Mouse (Mus musculus): Measurements from ENCODE around the gene Taf9. TPM values are rescaled to one million over a fixed set of nuclear protein-coding genes. Genes with fewer than 3 reads are reported as not detected.

Gene Taf9
- polyA plus RNA-seq (2014; fragmentation: Illumina TruSeq; extraction: RNeasy Lipid Tissue Mini Kit (QIAGEN cat#74804); ENCODE audit: low read depth, low replicate concordance), result 241 TPM

GRCm38 (mm10) chr13:100651439-100652186 lies at the start of gene Taf9:
Gene Taf9, plus strand, starts transcription at chr13:100651579.

GRCm38 (mm10) chr13:100616181-100617087 lies 34.9 kb upstream of the Taf9 start, which contains the start of gene Marveld2:
Gene Marveld2, minus strand, starts transcription at chr13:100616971.

GRCm38 (mm10) chr13:100650550-100651438 lies 585 bp upstream of the Taf9 start, which contains the start of the genes Ak6 and Rad17:
Gene Ak6, plus strand, starts transcription at chr13:100650979.
Gene Rad17, minus strand, starts transcription at chr13:100651051.

GRCm38 (mm10) chr13:100669291-100670022 lies 18.1 kb downstream of the Taf9 start, which contains the start of gene Ccdc125:
Gene Ccdc125, plus strand, starts transcription at chr13:100669717.

Other genes starting within 250 kb of the Taf9 start
- 0.17 TPM for gene Naip1, start 198.7 kb upstream of the Taf9 start, polyA plus RNA-seq (2014; fragmentation: Illumina TruSeq; extraction: RNeasy Lipid Tissue Mini Kit (QIAGEN cat#74804); ENCODE audit: low read depth, low replicate concordance)
- gene Gtf2h2, start 159.0 kb upstream of the Taf9 start, polyA plus RNA-seq (2014; fragmentation: Illumina TruSeq; extraction: RNeasy Lipid Tissue Mini Kit (QIAGEN cat#74804); ENCODE audit: low read depth, low replicate concordance), result 70.5 TPM
- gene Ocln, start 98.9 kb upstream of the Taf9 start, polyA plus RNA-seq (2014; fragmentation: Illumina TruSeq; extraction: RNeasy Lipid Tissue Mini Kit (QIAGEN cat#74804); ENCODE audit: low read depth, low replicate concordance), result 7.9 TPM
- gene Marveld2, start 34.6 kb upstream of the Taf9 start, polyA plus RNA-seq (2014; fragmentation: Illumina TruSeq; extraction: RNeasy Lipid Tissue Mini Kit (QIAGEN cat#74804); ENCODE audit: low read depth, low replicate concordance), result 0.64 TPM
- gene Ak6, start 600 bp upstream of the Taf9 start, polyA plus RNA-seq (2014; fragmentation: Illumina TruSeq; extraction: RNeasy Lipid Tissue Mini Kit (QIAGEN cat#74804); ENCODE audit: low read depth, low replicate concordance), result 2,518 TPM
- 116 TPM for gene Rad17, start 528 bp upstream of the Taf9 start, polyA plus RNA-seq (2014; fragmentation: Illumina TruSeq; extraction: RNeasy Lipid Tissue Mini Kit (QIAGEN cat#74804); ENCODE audit: low read depth, low replicate concordance)
- gene Ccdc125, start 18.1 kb downstream of the Taf9 start, polyA plus RNA-seq (2014; fragmentation: Illumina TruSeq; extraction: RNeasy Lipid Tissue Mini Kit (QIAGEN cat#74804); ENCODE audit: low read depth, low replicate concordance), result 0.21 TPM
- 38.1 TPM for gene Cdk7, start 79.4 kb downstream of the Taf9 start, polyA plus RNA-seq (2014; fragmentation: Illumina TruSeq; extraction: RNeasy Lipid Tissue Mini Kit (QIAGEN cat#74804); ENCODE audit: low read depth, low replicate concordance)
- 112 TPM for gene Mrps36, start 93.1 kb downstream of the Taf9 start, polyA plus RNA-seq (2014; fragmentation: Illumina TruSeq; extraction: RNeasy Lipid Tissue Mini Kit (QIAGEN cat#74804); ENCODE audit: low read depth, low replicate concordance)
- gene Cenph, start 124.3 kb downstream of the Taf9 start, polyA plus RNA-seq (2014; fragmentation: Illumina TruSeq; extraction: RNeasy Lipid Tissue Mini Kit (QIAGEN cat#74804); ENCODE audit: low read depth, low replicate concordance), result 19.5 TPM
- gene Ccnb1, start 135.0 kb downstream of the Taf9 start, polyA plus RNA-seq (2014; fragmentation: Illumina TruSeq; extraction: RNeasy Lipid Tissue Mini Kit (QIAGEN cat#74804); ENCODE audit: low read depth, low replicate concordance), result 101 TPM
- gene Slc30a5, start 181.8 kb downstream of the Taf9 start, polyA plus RNA-seq (2014; fragmentation: Illumina TruSeq; extraction: RNeasy Lipid Tissue Mini Kit (QIAGEN cat#74804); ENCODE audit: low read depth, low replicate concordance), result 35.9 TPM

Measured in testis, adult 10 weeks (tissue).